Mouse (Mus musculus): ENCODE results near the gene Pawr.
"Not testable (repeated sequence)": the region's sequence is repeated elsewhere in the genome, so short reads cannot be mapped to it uniquely, and the experiment has no call there.

The Pawr gene

DNA sequence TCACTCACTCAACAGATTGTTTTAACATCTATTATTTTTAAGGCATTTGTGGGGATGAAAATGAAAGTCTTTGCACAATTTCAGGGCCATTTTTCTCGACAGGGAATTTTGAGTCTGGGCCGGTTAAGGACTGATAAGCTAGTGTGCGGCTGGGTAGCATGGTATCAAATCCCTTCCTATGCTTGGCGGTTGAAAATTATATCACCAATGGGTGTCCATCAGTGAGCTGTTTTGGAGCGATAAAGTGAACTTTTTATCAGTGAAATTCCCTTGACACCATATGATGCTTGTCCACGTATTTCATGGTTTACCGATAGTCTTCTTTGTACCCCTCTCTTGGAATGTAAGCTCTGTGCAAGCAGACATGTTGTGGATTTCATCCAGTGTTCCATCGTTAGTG, 17.5 kb upstream of the Pawr start:
- no peak for DNase-seq

GRCm38 (mm10) chr10:108315236-108315635, 16.7 kb upstream of the Pawr start:
- DNase-seq: peak; percentile 63

- no peak for DNase-seq
These were observed 3.6 kb upstream of the Pawr start for GRCm38 (mm10) chr10:108328356-108328755.

DNA sequence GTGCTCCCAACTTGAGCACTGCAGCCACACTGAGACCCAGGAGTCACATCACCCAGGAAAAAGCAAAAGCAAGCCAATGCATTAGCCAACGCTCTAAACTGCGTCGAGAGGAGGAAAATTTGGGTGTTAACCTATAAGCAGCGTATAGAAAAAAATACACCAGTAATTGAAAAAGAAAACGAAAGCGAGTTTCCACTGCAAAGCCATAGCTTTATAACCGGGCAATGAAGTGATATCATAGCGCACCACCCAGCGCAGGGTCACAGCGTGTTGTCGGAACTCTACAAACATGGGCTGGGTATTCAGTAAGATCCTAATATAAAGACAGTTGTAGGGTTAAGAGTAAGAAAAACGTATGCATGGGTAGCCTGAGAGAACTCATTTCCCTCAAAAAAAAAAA, 2.9 kb upstream of the Pawr start:
- peak; percentile 65 for DNase-seq

DNA sequence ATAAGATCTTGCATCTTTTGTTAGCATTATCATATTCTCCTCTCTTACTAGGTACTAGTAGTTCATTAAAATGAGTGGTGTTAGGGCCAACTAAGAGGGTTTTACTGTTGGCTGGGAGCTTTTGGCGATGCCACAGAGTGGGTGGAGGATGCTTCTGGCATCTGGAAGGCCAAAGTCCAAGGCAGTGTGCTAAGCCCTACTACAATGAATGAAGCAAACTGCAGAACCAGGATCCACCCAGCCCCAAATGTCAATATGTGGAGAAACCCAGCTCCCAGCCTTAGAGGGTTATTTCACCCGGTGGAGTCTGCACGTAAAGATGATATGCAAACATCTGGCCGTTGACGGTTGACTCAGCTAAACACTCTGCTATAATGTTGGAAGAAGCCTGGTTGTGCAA, 2.1 kb upstream of the Pawr start:
- no peak for DNase-seq

DNA sequence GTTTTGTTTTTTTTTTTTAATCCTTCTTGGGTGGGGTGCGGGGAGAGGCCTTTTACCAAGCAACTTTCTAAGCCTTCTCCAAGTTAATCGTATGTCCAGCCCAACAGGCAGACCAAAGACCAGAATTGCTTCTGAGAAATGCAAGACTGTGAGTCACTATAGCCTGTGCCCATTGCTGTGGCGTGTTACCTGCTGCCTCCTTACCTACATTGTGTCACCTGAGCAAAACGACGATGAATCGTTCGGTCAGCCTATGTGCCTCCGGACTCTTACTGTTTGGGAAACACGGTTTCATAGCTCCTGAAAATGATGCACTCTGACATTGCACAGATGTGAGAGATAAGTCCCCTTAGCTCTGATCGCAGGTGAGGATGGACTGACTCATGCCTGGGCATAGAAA, 957 bp upstream of the Pawr start:
- no peak for DNase-seq

GRCm38 (mm10) chr10:108332571-108333541, 935 bp downstream of the Pawr start:
- peak; percentile 94 for DNase-seq

- DNase-seq: no peak
These were observed 1.7 kb downstream of the Pawr start for GRCm38 (mm10) chr10:108333642-108334041.

DNA sequence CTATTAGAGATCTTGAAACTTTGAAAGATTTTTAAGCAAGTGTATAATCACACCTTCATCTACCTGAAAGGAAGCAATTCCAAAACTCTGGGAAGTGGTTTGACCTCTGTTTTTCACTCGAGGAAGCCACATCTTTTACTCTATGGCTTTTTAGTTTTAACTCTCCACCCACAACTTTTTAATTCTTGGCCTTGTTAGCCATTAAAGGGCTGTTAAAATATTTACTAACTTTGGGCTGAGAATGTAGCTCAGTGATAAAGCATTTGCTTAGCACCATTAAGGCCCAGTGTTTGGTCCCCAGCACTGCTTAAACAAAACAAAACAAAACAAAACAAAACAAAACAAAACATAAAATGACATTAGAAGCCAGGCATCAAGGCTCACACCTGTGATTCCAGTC, 2.2 kb downstream of the Pawr start:
- DNase-seq: no peak

- no peak for DNase-seq
These were observed 3.9 kb downstream of the Pawr start for GRCm38 (mm10) chr10:108335736-108336292.

- DNase-seq: no peak
These were observed 4.7 kb downstream of the Pawr start for GRCm38 (mm10) chr10:108336581-108336980.

DNA sequence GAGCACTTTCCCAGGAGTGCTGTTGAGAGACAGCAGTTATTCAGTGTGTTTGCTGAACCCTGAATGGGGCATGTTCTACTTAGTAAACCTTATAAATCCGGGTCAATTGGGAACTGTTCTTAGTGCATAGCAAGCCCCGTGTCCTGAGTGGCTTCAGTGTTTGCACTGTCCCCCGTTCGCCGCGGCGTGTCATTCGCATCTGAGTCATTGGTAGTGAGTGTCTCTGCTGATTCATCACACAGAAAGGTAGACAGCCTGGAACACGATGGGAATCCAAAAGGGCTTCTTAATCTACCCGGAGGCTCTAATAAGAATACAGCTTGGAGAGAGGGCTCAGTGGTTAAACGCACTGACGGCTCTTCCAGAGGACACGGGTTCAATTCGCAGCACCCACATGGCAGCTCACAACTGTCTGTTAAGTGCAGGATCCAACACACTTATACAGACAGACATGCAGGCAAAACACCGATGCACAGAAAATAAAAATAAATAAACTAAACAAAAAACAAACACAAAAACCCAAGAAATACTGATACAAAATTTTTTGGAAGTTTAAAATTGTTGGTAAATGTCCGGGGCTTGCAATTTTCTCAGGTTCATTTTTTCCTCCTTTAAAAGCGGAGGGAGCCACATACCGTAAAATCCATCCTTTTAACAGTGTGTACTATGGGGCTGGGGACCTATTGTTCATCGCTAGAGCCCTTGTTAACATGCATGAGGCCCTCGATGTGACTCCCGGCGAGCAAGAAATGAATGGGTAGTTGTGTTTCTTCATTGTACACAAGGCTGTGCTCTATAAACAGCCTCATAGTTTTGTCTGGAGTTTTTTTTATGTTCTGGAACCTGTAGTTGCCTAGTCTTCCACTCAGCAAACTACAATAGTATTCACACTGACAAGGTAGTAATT, 6.4 kb downstream of the Pawr start:
- DNase-seq: no peak

DNA sequence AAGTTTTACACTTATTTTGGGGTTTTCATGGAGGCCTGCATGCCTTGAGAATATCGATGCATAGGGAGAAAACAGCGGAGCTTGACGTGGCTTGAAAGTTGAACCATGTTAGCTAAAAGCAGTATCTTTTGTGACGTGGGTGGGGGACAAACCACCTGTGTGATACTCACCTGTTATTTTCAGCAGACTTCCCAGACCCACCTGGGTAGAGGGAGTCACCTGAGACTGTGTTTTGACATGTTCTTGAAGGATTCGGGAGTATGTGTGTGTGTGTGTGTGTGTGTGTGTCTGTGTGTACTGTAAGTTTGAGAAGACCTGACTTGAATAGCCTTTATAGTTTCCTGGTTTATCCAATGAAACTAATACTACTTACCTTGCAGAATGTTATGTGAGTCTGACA, 7.2 kb downstream of the Pawr start:
- no peak for DNase-seq

GRCm38 (mm10) chr10:108339872-108340271, 8.0 kb downstream of the Pawr start:
- DNase-seq: no peak

- DNase-seq: no peak
These were observed 11.8 kb downstream of the Pawr start for GRCm38 (mm10) chr10:108343734-108344133.

- DNase-seq: no peak
These were observed 13.2 kb downstream of the Pawr start for GRCm38 (mm10) chr10:108345123-108345522.

DNA sequence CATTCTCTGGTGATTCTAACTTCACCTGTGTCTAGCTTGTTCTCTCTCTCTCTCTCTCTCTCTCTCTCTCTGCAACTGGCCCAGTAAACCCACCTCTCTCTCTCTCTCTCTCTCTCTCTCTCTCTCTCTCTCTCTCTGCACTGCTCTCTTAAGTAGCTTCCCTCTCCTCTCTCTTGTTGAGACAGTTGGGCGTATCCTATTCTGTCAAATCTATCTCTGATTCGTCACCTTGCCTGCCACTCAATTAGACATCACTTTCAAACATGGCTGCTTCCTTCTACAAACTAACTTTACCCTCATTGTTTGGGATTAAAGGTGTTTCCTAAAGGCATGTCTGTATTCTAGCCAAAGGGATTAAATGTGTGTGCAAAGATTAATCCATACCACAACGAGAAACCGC, 14.4 kb downstream of the Pawr start:
- DNase-seq: not testable (repeated sequence)

DNA sequence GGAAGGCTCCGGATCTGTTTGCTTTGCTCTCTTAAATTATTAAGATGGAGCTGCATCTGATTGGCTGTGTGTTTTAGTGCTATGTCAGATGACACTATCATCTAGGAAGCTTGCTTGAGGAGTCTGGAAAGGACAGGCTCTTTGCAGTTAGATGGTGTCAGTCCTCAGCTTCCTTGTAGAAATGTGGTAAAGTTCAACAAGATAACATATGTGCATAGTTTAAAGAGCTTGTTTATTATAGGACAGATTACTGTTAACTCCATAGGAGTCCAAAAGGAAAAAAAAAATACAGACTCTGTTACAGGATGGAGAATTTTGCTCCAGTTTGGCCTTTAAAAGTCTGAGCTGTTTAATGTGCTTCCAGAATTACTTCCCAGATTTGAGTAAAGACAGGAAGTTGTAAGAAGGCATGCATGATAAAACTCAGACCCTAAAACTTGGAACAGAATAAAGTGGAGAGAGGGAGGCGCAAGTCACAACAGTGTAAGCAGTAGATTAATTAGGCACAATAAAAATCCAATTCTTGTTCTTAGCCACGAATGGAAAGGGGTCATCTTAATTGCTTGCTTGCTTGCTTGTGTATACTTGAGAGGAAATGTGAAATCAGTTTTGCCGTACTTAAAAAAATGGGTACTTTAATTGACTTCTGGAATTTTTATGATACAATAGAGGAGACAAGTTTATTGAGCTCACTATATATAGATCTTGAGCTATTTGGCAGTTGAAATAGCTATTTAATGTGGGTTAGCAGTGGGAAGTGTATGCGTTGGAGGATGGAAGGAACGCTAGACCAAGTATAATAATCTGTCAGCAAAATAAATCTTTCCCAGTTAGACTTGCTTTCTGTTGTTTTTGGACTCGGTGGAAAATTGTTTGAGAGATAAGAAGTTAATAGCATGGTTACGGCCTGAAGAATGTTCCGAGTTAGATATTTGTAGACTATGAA, 18.5 kb downstream of the Pawr start:
- DNase-seq: no peak

DNA sequence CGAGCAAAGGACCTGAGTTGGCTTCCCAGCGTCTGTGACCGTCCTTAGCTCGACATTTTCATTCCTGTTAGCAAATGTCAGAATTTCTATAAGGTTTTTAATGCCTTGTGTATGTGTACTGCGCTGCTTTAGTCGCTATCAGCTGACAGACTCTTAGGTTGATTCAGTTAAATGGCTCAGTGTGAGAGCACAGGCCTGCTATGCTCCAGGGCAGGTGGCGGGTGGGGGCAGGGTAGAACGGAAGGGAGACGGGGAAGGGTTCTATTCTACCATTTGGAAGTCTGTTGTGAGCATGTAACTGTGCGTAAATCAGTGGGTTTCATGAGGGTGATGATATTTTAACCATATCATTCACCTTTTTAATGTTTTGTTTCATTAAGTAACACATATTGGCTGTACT, 21.0 kb downstream of the Pawr start:
- no peak for DNase-seq

GRCm38 (mm10) chr10:108354726-108355391, 22.9 kb downstream of the Pawr start:
- DNase-seq: no peak

DNA sequence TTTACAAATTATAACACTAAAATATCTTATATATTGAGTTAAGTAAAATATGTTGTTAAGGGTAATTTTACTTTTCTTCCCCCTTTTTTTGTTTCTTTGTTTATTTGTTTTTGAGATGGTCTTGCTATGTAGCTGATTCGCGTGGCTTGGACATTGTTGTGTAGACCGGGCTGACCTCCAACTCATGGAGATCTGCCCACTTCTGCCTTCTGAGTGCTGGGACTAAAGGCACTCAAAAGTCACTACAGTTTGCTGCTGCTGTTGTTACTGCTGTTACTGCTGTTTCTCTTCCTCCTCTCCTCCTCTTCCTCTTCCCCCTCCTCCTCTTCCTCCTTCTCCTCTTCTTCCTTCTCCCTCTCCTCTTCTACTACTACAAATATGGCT, 23.5 kb downstream of the Pawr start:
- no peak for DNase-seq
